Mouse (Mus musculus): ENCODE measurements around the gene Caly.

- TF ChIP-seq MAFK (IDR thresholded peaks at IDR 0.05; ENCODE audit: insufficient read depth, low read depth, low read length) (no peak), CHD2 (IDR thresholded peaks at IDR 0.05; ENCODE audit: low read depth, low read length) (no peak), ZC3H11A (IDR thresholded peaks at IDR 0.05; ENCODE audit: borderline replicate concordance, low read depth, low read length) (no peak), ZNF384 (IDR thresholded peaks at IDR 0.05; ENCODE audit: low read depth, low read length) (no peak)
These were observed 34.5 kb downstream of the Caly start for GRCm38 (mm10) chr7:140047811-140048311.

All from ES-E14 (cell line).